Mouse (Mus musculus): ENCODE data around the gene Taf12.

The Taf12 gene

DNA sequence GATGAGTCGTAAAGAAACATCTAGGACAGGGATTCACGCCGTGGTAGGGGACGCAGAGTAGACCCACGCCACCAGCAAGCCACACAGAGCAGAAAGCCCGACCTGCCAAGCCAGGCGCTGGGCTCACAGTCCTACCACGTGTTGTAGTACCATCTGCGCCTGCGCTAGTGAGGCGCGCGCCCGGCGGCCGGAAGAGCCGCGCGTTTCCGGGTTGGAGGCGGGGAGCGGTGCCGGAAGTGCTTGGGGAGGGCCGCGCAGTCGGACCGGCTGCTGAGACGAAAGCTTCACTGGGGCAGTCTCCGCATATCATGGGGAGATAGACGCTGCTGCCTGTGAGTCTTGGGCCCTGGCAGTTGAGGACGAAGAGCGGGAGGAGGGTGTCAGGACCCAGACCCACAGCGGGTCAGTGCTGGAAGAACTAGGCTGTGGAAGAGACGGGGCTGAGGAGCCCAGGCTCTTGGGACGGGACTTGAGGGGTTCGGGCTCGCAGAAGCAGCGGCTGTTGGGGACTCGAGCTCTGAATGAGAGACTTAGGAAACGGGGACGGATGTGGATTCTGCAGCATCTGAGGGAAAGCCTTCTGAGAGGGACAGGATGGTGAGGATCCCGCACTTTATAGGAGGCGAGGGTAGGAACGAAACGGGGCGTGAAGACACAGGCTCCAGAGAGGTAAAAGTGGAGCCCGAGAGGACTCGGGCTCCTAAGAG is at the start of gene Taf12:
TSS of gene Taf12 (plus strand) at position 220 of the 707 bp plus-strand sequence.
- peak; percentile 92 for DNase-seq

DNA sequence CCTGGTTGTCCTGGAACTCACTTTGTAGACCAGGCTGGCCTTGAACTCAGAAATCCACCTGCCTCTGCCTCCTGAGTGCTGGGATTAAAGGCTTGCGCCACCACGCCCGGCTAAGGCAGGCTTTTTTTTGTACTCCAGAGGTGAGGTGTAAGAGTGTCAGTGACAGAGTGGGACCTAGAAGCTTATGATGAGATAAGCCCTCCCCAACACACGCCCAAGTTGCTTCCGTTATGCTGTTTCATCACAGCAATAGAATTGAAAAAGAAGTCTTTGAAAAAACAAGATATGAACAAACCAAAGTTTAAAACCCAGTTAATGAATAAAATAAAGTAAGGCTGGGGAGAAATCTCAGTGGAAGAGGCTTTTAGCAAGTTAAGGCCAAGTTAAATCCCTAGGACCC is 43.8 kb upstream of the Taf12 start:
- DNase-seq = no peak

GRCm38 (mm10) chr4:132234710-132235109 is 39.5 kb upstream of the Taf12 start:
- no peak for DNase-seq

GRCm38 (mm10) chr4:132238356-132238755 is 35.8 kb upstream of the Taf12 start:
- DNase-seq = no peak

DNA sequence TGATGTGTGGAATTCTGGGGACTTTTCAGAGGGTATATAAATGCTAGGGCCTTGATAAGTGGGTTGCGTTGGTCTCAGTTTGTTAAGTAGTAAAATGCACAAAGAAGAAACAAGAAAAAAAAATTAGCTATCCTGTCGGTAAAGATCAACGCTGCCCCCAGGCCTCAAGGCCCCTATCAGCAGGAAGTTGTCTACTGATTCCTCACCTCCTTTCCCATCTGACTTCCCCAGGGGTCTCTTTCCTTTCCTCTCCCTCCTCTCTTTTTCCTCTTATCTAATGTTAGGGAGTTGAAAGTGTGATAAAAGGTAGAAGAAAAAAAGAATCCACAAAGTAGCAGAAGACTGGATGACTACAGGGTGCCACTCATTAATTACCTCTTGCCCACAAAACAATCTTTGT is 33.8 kb upstream of the Taf12 start:
- no peak for DNase-seq

DNA sequence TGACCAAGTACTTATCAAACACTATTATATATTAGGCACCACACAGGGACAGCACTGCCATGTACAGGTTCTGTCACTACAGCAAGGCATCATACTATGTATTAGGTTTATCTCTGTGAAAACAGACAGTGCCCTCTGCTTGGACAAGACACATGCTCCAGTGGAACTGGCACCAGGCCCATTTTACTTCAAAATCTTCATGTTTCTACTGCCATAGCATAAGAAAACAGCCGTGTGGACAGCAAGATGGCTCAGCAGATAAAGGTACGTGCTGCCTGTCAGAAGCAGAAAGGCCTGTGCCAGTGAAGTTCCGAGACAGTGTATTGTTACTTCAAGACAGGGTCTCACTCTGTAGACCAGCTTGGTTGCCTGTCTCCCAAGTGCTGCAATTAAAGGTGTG is 33.0 kb upstream of the Taf12 start:
- no peak for DNase-seq

DNA sequence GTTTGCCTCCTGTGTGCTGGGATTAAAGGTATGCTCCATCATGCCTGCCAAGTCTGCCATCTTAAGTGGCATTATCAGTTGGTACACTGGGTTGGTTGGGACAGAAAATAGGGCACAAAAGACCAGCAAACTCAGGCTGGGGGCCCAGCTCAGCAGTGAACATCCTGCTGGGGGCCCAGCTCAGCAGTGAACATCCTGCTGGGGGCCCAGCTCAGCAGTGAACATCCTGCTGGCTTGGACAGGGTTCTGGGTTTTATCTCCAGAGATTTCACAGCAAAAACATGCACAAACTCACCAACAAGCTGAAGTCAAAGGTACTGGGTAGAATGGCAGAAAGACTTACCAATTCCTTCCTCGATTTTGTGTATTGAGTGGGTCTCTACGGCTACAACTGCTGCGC is 28.5 kb upstream of the Taf12 start:
- no peak for DNase-seq

- no peak for DNase-seq
Measured at GRCm38 (mm10) chr4:132247451-132247997, 26.7 kb upstream of the Taf12 start.

GRCm38 (mm10) chr4:132251596-132251995 is 22.6 kb upstream of the Taf12 start:
- DNase-seq = no peak

DNA sequence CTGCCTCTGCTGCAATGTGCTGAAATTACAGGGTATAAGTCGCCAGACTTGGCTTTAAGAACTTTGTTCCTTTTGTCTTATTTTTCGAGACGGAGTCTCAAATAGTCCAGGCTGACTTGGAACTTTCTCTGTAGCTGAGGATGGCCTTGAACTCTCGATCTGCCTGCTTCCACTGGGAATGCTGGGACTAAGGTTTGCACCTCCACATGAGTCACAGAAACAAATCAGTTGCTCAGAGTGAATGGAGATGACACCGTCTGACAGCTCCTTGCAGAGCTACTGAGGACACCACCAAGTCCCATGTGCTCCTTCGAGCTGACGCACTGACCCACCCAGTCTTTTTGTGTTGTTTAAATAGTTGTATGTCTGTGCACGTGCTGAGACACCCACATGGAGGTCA is 21.0 kb upstream of the Taf12 start:
- no peak for DNase-seq

GRCm38 (mm10) chr4:132253622-132254021 is 20.6 kb upstream of the Taf12 start:
- DNase-seq = no peak

GRCm38 (mm10) chr4:132254986-132255385 is 19.2 kb upstream of the Taf12 start:
- DNase-seq = no peak

DNA sequence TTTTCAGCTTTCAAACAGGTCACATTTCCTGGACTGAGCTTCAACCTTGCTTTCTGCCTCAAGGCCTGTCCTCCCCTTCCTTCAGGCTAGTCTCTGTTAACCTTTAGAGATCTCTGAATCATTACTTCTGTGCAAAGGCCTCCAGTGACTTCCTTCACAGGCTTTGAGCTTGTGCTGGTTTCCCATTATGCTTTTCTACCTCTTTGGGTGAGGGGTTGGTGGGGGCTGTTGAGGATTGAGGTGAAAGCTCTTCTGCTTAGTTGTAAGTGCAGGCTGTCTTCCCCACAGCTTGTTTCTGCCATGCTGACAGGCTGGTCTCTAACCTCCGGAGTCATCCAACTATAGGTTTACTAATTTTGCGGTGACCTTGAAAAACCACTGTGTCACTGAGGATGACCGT is 17.8 kb upstream of the Taf12 start:
- no peak for DNase-seq

DNA sequence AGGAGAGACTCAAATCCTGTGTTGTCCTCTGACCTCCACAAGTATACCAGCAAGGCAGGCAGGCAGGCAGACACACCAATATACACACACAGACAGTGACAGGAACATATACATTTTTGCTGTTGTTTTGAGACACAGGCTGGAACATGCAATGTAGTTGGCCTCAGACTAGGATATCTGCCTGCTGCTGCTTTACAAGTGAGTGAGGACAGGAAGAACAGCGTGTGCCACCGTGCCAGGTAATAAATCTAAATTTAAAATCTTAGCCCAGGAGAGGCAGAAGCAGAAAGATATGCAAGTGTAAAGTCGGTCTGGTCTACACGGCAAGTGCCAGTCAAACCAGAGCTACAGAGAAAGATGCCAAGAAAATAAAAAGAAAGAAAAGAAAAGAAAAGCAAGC is 14.9 kb upstream of the Taf12 start:
- no peak for DNase-seq

DNA sequence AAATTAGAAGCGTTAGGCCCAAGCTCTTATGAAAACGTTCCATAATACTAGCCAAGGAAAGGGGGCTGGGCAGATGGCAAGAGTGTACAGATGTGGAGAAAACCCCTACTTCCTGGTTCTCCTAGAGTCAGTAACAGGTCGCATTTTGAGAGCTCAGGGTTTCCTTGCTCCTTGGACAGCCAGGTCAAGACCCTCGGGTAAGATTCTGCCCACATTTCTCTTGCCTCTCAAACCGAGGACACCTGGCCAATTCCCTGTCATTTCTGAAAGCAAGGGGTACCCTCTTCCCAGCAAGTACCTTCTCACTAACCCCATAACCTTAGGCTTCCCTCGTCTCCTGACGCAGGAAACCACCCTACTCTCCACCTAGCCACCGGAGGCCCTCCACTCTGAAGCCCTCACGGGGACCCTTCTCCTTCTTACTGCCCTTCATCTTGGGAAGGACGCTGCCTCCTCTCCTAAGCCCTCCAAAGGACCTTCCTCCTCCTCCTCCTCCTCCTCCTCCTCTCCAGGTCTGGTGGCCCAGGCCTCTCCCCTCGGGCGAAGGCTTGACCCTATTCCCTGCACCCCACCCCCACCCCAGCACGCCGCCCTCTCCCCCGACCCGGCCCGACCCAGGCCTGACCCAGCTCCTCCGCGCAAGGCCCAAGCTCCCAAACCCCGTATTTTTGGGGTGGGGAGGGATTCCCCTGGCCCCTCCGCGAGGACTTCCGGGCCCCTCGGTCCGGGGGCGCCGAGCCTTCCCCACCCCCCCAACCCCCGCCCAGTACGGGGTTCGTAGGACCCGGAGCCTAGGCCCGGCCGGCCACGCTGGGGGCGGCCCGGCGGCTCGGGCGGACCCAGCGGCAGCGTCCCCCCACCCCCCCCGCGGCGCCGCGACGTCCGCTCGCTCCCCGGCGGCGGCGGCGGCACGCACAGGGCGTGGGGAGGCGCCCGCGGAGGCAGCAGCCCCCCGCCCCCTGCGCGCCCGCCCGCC is 13.5 kb upstream of the Taf12 start:
- no peak for DNase-seq

GRCm38 (mm10) chr4:132261514-132262357 is 12.4 kb upstream of the Taf12 start, which contains the start of gene Gmeb1:
Gmeb1 (minus strand) TSS chr4:132261602.
- peak; percentile 71 for DNase-seq

GRCm38 (mm10) chr4:132262358-132262616 is 11.9 kb upstream of the Taf12 start:
- DNase-seq = no peak

DNA sequence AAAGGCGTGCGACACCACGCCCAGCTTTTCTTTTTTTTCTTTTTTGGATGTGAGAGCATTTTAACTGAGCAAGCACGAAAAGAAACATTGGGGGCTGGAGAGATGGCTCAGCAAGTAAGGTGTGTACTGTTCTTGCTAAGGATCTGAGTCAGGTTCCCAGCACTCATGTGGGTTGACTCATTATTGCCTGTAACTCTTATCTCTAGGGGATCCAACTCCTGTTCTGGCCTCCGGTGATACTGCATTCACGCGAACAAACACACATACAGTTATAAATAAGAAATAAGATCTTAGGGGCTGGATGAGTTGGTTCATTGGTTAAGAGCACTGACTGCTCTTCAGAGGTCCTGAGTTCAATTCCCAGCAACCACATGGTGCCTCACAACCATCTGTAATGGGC is 10.9 kb upstream of the Taf12 start:
- DNase-seq = no peak

- no peak for DNase-seq
Measured at GRCm38 (mm10) chr4:132266835-132267349, 7.3 kb upstream of the Taf12 start.

GRCm38 (mm10) chr4:132268871-132269739 is 5.1 kb upstream of the Taf12 start:
- no peak for DNase-seq

- peak; percentile 86 for DNase-seq
Measured at GRCm38 (mm10) chr4:132269740-132270560, 4.2 kb upstream of the Taf12 start.
